Mouse (Mus musculus): Measurements from ENCODE around the gene 1700042G07Rik. TPM values are rescaled to one million over a fixed set of nuclear protein-coding genes. Genes with fewer than 3 reads are reported as not detected.
A peak's percentile ranks its signal among the peaks of the same experiment; 100 is the strongest.
"Not testable (repeated sequence)": the region's sequence is repeated elsewhere in the genome, so short reads cannot be mapped to it uniquely, and the experiment has no call there.

Gene 1700042G07Rik
- polyA plus RNA-seq, 1 experiment from 2014 or later, result not detected

- peaks cover 9% of the 10 kb centered on the region; the same call in 1 of the 2 replicates for H3K4me1 ChIP-seq (replicated peaks)
- no peaks in the 10 kb centered on the region for H3K36me3 ChIP-seq
- H3K9me3 ChIP-seq, result no peaks in the 10 kb centered on the region
- H3K4me3 ChIP-seq (replicated peaks), result 0 out of 2 replicates have a peak overlapping the region, but pooled peaks have one; percentile 4
- H3K4me2 ChIP-seq (replicated peaks), result peak overlapping the region; percentile 45
- no peak for ATAC-seq
- H3K27me3 ChIP-seq, result peaks cover 5% of the 10 kb centered on the region; the same call in 1 of the 2 replicates
- H3K9ac ChIP-seq (replicated peaks), result peak overlapping the region; percentile 55
- 2% methylated on average over 12 of the region's 12 CpGs for WGBS
- H3K27ac ChIP-seq, result no peak overlapping the region
Measured at GRCm38 (mm10) chr4:116182745-116183144, 9.6 kb downstream of the 1700042G07Rik start.

- no peak overlapping the region for H3K4me3 ChIP-seq (replicated peaks)
- no peak for ATAC-seq
- H3K4me1 ChIP-seq (replicated peaks), result peaks cover 9% of the 10 kb centered on the region; the same call in 1 of the 2 replicates
- H3K27me3 ChIP-seq, result peaks cover 5% of the 10 kb centered on the region; the same call in 1 of the 2 replicates
- H3K36me3 ChIP-seq, result no peaks in the 10 kb centered on the region
- no peaks in the 10 kb centered on the region for H3K9me3 ChIP-seq
- 93% methylated on average over 4 of the region's 4 CpGs for WGBS
- no peak overlapping the region for H3K4me2 ChIP-seq (replicated peaks)
- H3K9ac ChIP-seq (replicated peaks), result no peak overlapping the region
- H3K27ac ChIP-seq, result no peak overlapping the region
Measured at GRCm38 (mm10) chr4:116185083-116185482, 11.9 kb downstream of the 1700042G07Rik start.

- Histone ChIP-seq H3K27ac (no peak overlapping the region), H3K4me3 (replicated peaks) (no peak overlapping the region), H3K4me2 (replicated peaks) (no peak overlapping the region), H3K4me1 (replicated peaks) (no peaks in the 10 kb centered on the region), H3K9ac (replicated peaks) (no peak overlapping the region), H3K27me3 (no peaks in the 10 kb centered on the region), H3K36me3 (no peaks in the 10 kb centered on the region), H3K9me3 (no peaks in the 10 kb centered on the region)
- WGBS, result 58% methylated on average over 4 of the region's 4 CpGs
- no peak for ATAC-seq
Measured at GRCm38 (mm10) chr4:116192286-116192835, 19.2 kb downstream of the 1700042G07Rik start.

- H3K4me2 ChIP-seq (replicated peaks), result no peak overlapping the region
- no peak overlapping the region for H3K4me3 ChIP-seq (replicated peaks)
- H3K36me3 ChIP-seq, result no peaks in the 10 kb centered on the region
- no peak for ATAC-seq
- H3K27ac ChIP-seq, result no peak overlapping the region
- no peak overlapping the region for H3K9ac ChIP-seq (replicated peaks)
- no peaks in the 10 kb centered on the region for H3K27me3 ChIP-seq
- H3K4me1 ChIP-seq (replicated peaks), result no peaks in the 10 kb centered on the region
- 75% methylated on average over 9 of the region's 9 CpGs for WGBS
- no peaks in the 10 kb centered on the region for H3K9me3 ChIP-seq
Measured at GRCm38 (mm10) chr4:116193583-116194383, 20.6 kb downstream of the 1700042G07Rik start.

- no peak for ATAC-seq
- H3K4me2 ChIP-seq (replicated peaks), result no peak overlapping the region
Measured at GRCm38 (mm10) chr4:116198422-116198821, 25.2 kb downstream of the 1700042G07Rik start.

GRCm38 (mm10) chr4:116204422-116204821, 31.2 kb downstream of the 1700042G07Rik start:
- no peaks in the 10 kb centered on the region for H3K36me3 ChIP-seq
- no peaks in the 10 kb centered on the region for H3K4me1 ChIP-seq (replicated peaks)
- H3K9me3 ChIP-seq, result no peaks in the 10 kb centered on the region
- no peak overlapping the region for H3K27ac ChIP-seq
- no peak for ATAC-seq
- H3K27me3 ChIP-seq, result no peaks in the 10 kb centered on the region
- H3K4me2 ChIP-seq (replicated peaks), result no peak overlapping the region
- H3K4me3 ChIP-seq (replicated peaks), result no peak overlapping the region
- 76% methylated on average over 3 of the region's 3 CpGs for WGBS
- H3K9ac ChIP-seq (replicated peaks), result no peak overlapping the region

More at GRCm38 (mm10) chr4:116198422-116198821, 25.2 kb downstream of the 1700042G07Rik start:
- Histone ChIP-seq H3K36me3 (no peaks in the 10 kb centered on the region), H3K27ac (no peak overlapping the region), H3K9me3 (no peaks in the 10 kb centered on the region), H3K27me3 (no peaks in the 10 kb centered on the region), H3K9ac (replicated peaks) (no peak overlapping the region), H3K4me1 (replicated peaks) (no peaks in the 10 kb centered on the region), H3K4me3 (replicated peaks) (no peak overlapping the region)
- WGBS, result 73% methylated on average over 2 of the region's 2 CpGs

- Histone ChIP-seq H3K4me3 (replicated peaks) (no peak overlapping the region), H3K27ac (no peak overlapping the region), H3K9me3 (no peaks in the 10 kb centered on the region), H3K4me2 (replicated peaks) (no peak overlapping the region), H3K9ac (replicated peaks) (no peak overlapping the region), H3K4me1 (replicated peaks) (no peaks in the 10 kb centered on the region), H3K27me3 (no peaks in the 10 kb centered on the region), H3K36me3 (no peaks in the 10 kb centered on the region)
- 93% methylated on average over 4 of the region's 4 CpGs for WGBS
- no peak for ATAC-seq
Measured at GRCm38 (mm10) chr4:116206531-116206930, 33.4 kb downstream of the 1700042G07Rik start.

GRCm38 (mm10) chr4:116208891-116209290, 35.7 kb downstream of the 1700042G07Rik start:
- 82% methylated on average over 1 of the region's 1 CpGs for WGBS

GRCm38 (mm10) chr4:116215895-116216605, 42.9 kb downstream of the 1700042G07Rik start:
- no peaks in the 10 kb centered on the region for H3K27me3 ChIP-seq
- no peaks in the 10 kb centered on the region for H3K36me3 ChIP-seq
- no peak overlapping the region for H3K4me2 ChIP-seq (replicated peaks)
- no peak for ATAC-seq
- 93% methylated on average over 2 of the region's 2 CpGs for WGBS
- H3K27ac ChIP-seq, result no peak overlapping the region
- no peak overlapping the region for H3K9ac ChIP-seq (replicated peaks)
- H3K4me3 ChIP-seq (replicated peaks), result no peak overlapping the region
- H3K9me3 ChIP-seq, result no peaks in the 10 kb centered on the region
- peaks cover 9% of the 10 kb centered on the region for H3K4me1 ChIP-seq (replicated peaks)

More at GRCm38 (mm10) chr4:116208891-116209290, 35.7 kb downstream of the 1700042G07Rik start:
- H3K4me1 ChIP-seq (replicated peaks), result no peaks in the 10 kb centered on the region
- H3K4me2 ChIP-seq (replicated peaks), result no peak overlapping the region
- H3K36me3 ChIP-seq, result no peaks in the 10 kb centered on the region
- no peak for ATAC-seq
- no peak overlapping the region for H3K27ac ChIP-seq
- H3K9ac ChIP-seq (replicated peaks), result no peak overlapping the region
- no peaks in the 10 kb centered on the region for H3K27me3 ChIP-seq
- H3K9me3 ChIP-seq, result no peaks in the 10 kb centered on the region
- H3K4me3 ChIP-seq (replicated peaks), result no peak overlapping the region

GRCm38 (mm10) chr4:116217046-116217445, 43.9 kb downstream of the 1700042G07Rik start:
- peaks cover 9% of the 10 kb centered on the region for H3K4me1 ChIP-seq (replicated peaks)
- H3K9ac ChIP-seq (replicated peaks), result no peak overlapping the region
- H3K36me3 ChIP-seq, result no peaks in the 10 kb centered on the region
- no peak for ATAC-seq
- H3K4me3 ChIP-seq (replicated peaks), result no peak overlapping the region
- no peak overlapping the region for H3K27ac ChIP-seq
- no peaks in the 10 kb centered on the region for H3K9me3 ChIP-seq
- WGBS, result 68% methylated on average over 2 of the region's 2 CpGs
- no peak overlapping the region for H3K4me2 ChIP-seq (replicated peaks)
- no peaks in the 10 kb centered on the region for H3K27me3 ChIP-seq

GRCm38 (mm10) chr4:116217661-116218060, 44.5 kb downstream of the 1700042G07Rik start:
- not testable (repeated sequence) for H3K4me3 ChIP-seq (replicated peaks); H3K9ac ChIP-seq (replicated peaks); H3K9me3 ChIP-seq; H3K4me1 ChIP-seq (replicated peaks); ATAC-seq; H3K27ac ChIP-seq; H3K27me3 ChIP-seq; H3K36me3 ChIP-seq; H3K4me2 ChIP-seq (replicated peaks)
- 75% methylated on average over 1 of the region's 1 CpGs for WGBS

GRCm38 (mm10) chr4:116219056-116219455, 45.9 kb downstream of the 1700042G07Rik start:
- no peak overlapping the region for H3K27ac ChIP-seq
- H3K4me3 ChIP-seq (replicated peaks), result no peak overlapping the region
- no peak overlapping the region for H3K4me2 ChIP-seq (replicated peaks)
- peaks cover 9% of the 10 kb centered on the region for H3K4me1 ChIP-seq (replicated peaks)
- H3K9ac ChIP-seq (replicated peaks), result no peak overlapping the region
- ATAC-seq, result no peak
- WGBS, result 80% methylated on average over 1 of the region's 1 CpGs
- no peaks in the 10 kb centered on the region for H3K27me3 ChIP-seq
- H3K36me3 ChIP-seq, result no peaks in the 10 kb centered on the region
- H3K9me3 ChIP-seq, result no peaks in the 10 kb centered on the region

Data from midbrain, embryonic 13.5 days (tissue).